Mouse (Mus musculus): Measurements from ENCODE around the gene Olfr914.

DNA sequence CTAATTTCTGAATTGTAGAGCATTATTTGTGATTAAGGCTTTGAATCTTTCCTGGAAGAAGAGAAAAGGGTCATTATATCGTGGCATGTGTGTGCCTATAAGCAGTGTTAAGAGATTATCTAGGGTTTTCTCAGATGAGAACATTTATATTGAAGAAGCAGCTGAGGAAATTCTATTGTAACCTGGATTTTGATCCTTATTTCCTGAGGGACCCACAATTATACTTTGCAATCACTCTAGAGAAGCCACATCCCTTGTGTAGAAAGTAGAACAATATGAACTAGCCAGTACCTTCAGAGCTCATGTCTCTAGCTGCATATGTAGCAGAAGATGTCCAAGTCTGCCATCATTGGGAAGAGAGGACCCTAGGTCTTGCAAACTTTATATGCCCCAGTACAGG lies 54.9 kb downstream of the Olfr914 start, which contains the start of gene Olfr916:
- TF ChIP-seq EP300 (IDR thresholded peaks at IDR 0.05; ENCODE audit: low read depth) (no peak), CTCF (IDR thresholded peaks at IDR 0.05; ENCODE audit: low read depth) (no peak)

Data from heart, postnatal 0 days (tissue).